Mouse (Mus musculus): ENCODE data around the gene Scarf1. TPM values are rescaled to one million over a fixed set of nuclear protein-coding genes. Genes with fewer than 3 reads are reported as not detected.

The Scarf1 gene
- polyA plus RNA-seq, 1 experiment from 2014 or later: 3.6 TPM

- no peaks in the 10 kb centered on the region for H3K9me3 ChIP-seq (ENCODE audit: control insufficient read depth, low read length)
- ATAC-seq: no peak
- H3K4me3 ChIP-seq (replicated peaks; ENCODE audit: low read length): no peak overlapping the region
- peaks cover 3% of the 10 kb centered on the region; the same call in 1 of the 2 replicates for H3K27me3 ChIP-seq (replicated peaks; ENCODE audit: control insufficient read depth, insufficient read depth, low read length)
- H3K4me1 ChIP-seq (replicated peaks; ENCODE audit: control insufficient read depth, insufficient read depth, low read length): peaks cover 3% of the 10 kb centered on the region
- no peak overlapping the region for H3K27ac ChIP-seq (ENCODE audit: low read length)
- H3K36me3 ChIP-seq (ENCODE audit: control insufficient read depth, insufficient read depth): no peaks in the 10 kb centered on the region
- no peak overlapping the region for H3K4me2 ChIP-seq (ENCODE audit: low read length)
- 86% methylated on average over 11 of the region's 11 CpGs for WGBS
- no peak overlapping the region for H3K9ac ChIP-seq (replicated peaks; ENCODE audit: low read depth, low read length)
These were observed 40.8 kb upstream of the Scarf1 start for GRCm38 (mm10) chr11:75472469-75473081.

- Histone ChIP-seq H3K27me3 (replicated peaks; ENCODE audit: control insufficient read depth, insufficient read depth, low read length) (peaks cover 3% of the 10 kb centered on the region; the same call in 1 of the 2 replicates), H3K9me3 (ENCODE audit: control insufficient read depth, low read length) (no peaks in the 10 kb centered on the region), H3K4me3 (replicated peaks; ENCODE audit: low read length) (no peak overlapping the region), H3K4me2 (ENCODE audit: low read length) (no peak overlapping the region), H3K9ac (replicated peaks; ENCODE audit: low read depth, low read length) (no peak overlapping the region), H3K36me3 (ENCODE audit: control insufficient read depth, insufficient read depth) (no peaks in the 10 kb centered on the region), H3K4me1 (replicated peaks; ENCODE audit: control insufficient read depth, insufficient read depth, low read length) (no peaks in the 10 kb centered on the region), H3K27ac (ENCODE audit: low read length) (no peak overlapping the region)
- ATAC-seq: no peak
- WGBS: 59% methylated on average over 7 of the region's 7 CpGs
These were observed 40.0 kb upstream of the Scarf1 start for GRCm38 (mm10) chr11:75473376-75473775.

- 27% methylated on average over 3 of the region's 3 CpGs for whole genome bisulfite sequencing
- H3K4me1 ChIP-seq (replicated peaks; ENCODE audit: control insufficient read depth, insufficient read depth, low read length): peaks cover 9% of the 10 kb centered on the region
- peak; percentile 51 for ATAC-seq
- peaks cover 2% of the 10 kb centered on the region; the same call in 1 of the 2 replicates for H3K27me3 ChIP-seq (replicated peaks; ENCODE audit: control insufficient read depth, insufficient read depth, low read length)
- H3K4me3 ChIP-seq (replicated peaks; ENCODE audit: low read length): peak overlapping the region; percentile 91
- no peaks in the 10 kb centered on the region for H3K9me3 ChIP-seq (ENCODE audit: control insufficient read depth, low read length)
- H3K27ac ChIP-seq (ENCODE audit: low read length): no peak overlapping the region
- H3K36me3 ChIP-seq (ENCODE audit: control insufficient read depth, insufficient read depth): peaks cover 12% of the 10 kb centered on the region
- H3K9ac ChIP-seq (replicated peaks; ENCODE audit: low read depth, low read length): no peak overlapping the region
- H3K4me2 ChIP-seq (ENCODE audit: low read length): peak overlapping the region; percentile 24
These were observed 27.1 kb upstream of the Scarf1 start for GRCm38 (mm10) chr11:75486192-75486591.

- Histone ChIP-seq H3K4me2 (ENCODE audit: low read length) (peak within 1 kb of the TSS; percentile 99), H3K36me3 (ENCODE audit: control insufficient read depth, insufficient read depth) (peaks cover 18% of the 10 kb centered on the region), H3K9me3 (ENCODE audit: control insufficient read depth, low read length) (no peaks in the 10 kb centered on the region), H3K4me1 (replicated peaks; ENCODE audit: control insufficient read depth, insufficient read depth, low read length) (peaks cover 9% of the 10 kb centered on the region), H3K27ac (ENCODE audit: low read length) (peak within 1 kb of the TSS; percentile 74), H3K9ac (replicated peaks; ENCODE audit: low read depth, low read length) (peak within 1 kb of the TSS; percentile 96), H3K27me3 (replicated peaks; ENCODE audit: control insufficient read depth, insufficient read depth, low read length) (peaks cover 2% of the 10 kb centered on the region; the same call in 1 of the 2 replicates), H3K4me3 (replicated peaks; ENCODE audit: low read length) (peak within 1 kb of the TSS; percentile 91)
- ATAC-seq: peak; percentile 100
- WGBS: under 1% methylated on average over 52 of the region's 52 CpGs
These were observed 26.6 kb upstream of the Scarf1 start, which contains the start of gene Prpf8 for GRCm38 (mm10) chr11:75486601-75487285. TSS of gene Prpf8 (plus strand) at chr11:75486816.

GRCm38 (mm10) chr11:75487496-75487895, 25.8 kb upstream of the Scarf1 start:
- ATAC-seq: no peak
- Histone ChIP-seq H3K4me2 (ENCODE audit: low read length) (peak overlapping the region; percentile 99), H3K27me3 (replicated peaks; ENCODE audit: control insufficient read depth, insufficient read depth, low read length) (peaks cover 2% of the 10 kb centered on the region; the same call in 1 of the 2 replicates), H3K9ac (replicated peaks; ENCODE audit: low read depth, low read length) (peak overlapping the region; percentile 96), H3K27ac (ENCODE audit: low read length) (no peak overlapping the region), H3K9me3 (ENCODE audit: control insufficient read depth, low read length) (no peaks in the 10 kb centered on the region), H3K36me3 (ENCODE audit: control insufficient read depth, insufficient read depth) (peaks cover 25% of the 10 kb centered on the region), H3K4me1 (replicated peaks; ENCODE audit: control insufficient read depth, insufficient read depth, low read length) (peaks cover 9% of the 10 kb centered on the region), H3K4me3 (replicated peaks; ENCODE audit: low read length) (peak overlapping the region; percentile 91)
- 39% methylated on average over 6 of the region's 6 CpGs for WGBS

GRCm38 (mm10) chr11:75494296-75495049, 18.9 kb upstream of the Scarf1 start:
- no peaks in the 10 kb centered on the region for H3K4me1 ChIP-seq (replicated peaks; ENCODE audit: control insufficient read depth, insufficient read depth, low read length)
- no peak overlapping the region for H3K4me2 ChIP-seq (ENCODE audit: low read length)
- H3K9ac ChIP-seq (replicated peaks; ENCODE audit: low read depth, low read length): no peak overlapping the region
- H3K4me3 ChIP-seq (replicated peaks; ENCODE audit: low read length): no peak overlapping the region
- H3K27me3 ChIP-seq (replicated peaks; ENCODE audit: control insufficient read depth, insufficient read depth, low read length): no peaks in the 10 kb centered on the region
- WGBS: 94% methylated on average over 10 of the region's 10 CpGs
- H3K36me3 ChIP-seq (ENCODE audit: control insufficient read depth, insufficient read depth): peaks cover 85% of the 10 kb centered on the region
- no peak for ATAC-seq
- no peaks in the 10 kb centered on the region for H3K9me3 ChIP-seq (ENCODE audit: control insufficient read depth, low read length)
- H3K27ac ChIP-seq (ENCODE audit: low read length): no peak overlapping the region

- no peak overlapping the region for H3K4me3 ChIP-seq (replicated peaks; ENCODE audit: low read length)
- H3K27me3 ChIP-seq (replicated peaks; ENCODE audit: control insufficient read depth, insufficient read depth, low read length): no peaks in the 10 kb centered on the region
- 84% methylated on average over 1 of the region's 1 CpGs for WGBS
- no peak overlapping the region for H3K9ac ChIP-seq (replicated peaks; ENCODE audit: low read depth, low read length)
- H3K27ac ChIP-seq (ENCODE audit: low read length): no peak overlapping the region
- no peak for ATAC-seq
- no peaks in the 10 kb centered on the region for H3K4me1 ChIP-seq (replicated peaks; ENCODE audit: control insufficient read depth, insufficient read depth, low read length)
- H3K36me3 ChIP-seq (ENCODE audit: control insufficient read depth, insufficient read depth): peaks cover 86% of the 10 kb centered on the region
- no peak overlapping the region for H3K4me2 ChIP-seq (ENCODE audit: low read length)
- no peaks in the 10 kb centered on the region for H3K9me3 ChIP-seq (ENCODE audit: control insufficient read depth, low read length)
These were observed 15.2 kb upstream of the Scarf1 start for GRCm38 (mm10) chr11:75498126-75498525.

- Histone ChIP-seq H3K36me3 (ENCODE audit: control insufficient read depth, insufficient read depth) (peaks cover 47% of the 10 kb centered on the region), H3K4me3 (replicated peaks; ENCODE audit: low read length) (no peak overlapping the region), H3K27ac (ENCODE audit: low read length) (no peak overlapping the region), H3K9me3 (ENCODE audit: control insufficient read depth, low read length) (no peaks in the 10 kb centered on the region), H3K27me3 (replicated peaks; ENCODE audit: control insufficient read depth, insufficient read depth, low read length) (no peaks in the 10 kb centered on the region), H3K4me1 (replicated peaks; ENCODE audit: control insufficient read depth, insufficient read depth, low read length) (peaks cover 15% of the 10 kb centered on the region), H3K9ac (replicated peaks; ENCODE audit: low read depth, low read length) (no peak overlapping the region), H3K4me2 (ENCODE audit: low read length) (no peak overlapping the region)
- ATAC-seq: no peak
- 91% methylated on average over 4 of the region's 4 CpGs for WGBS
These were observed 5.2 kb upstream of the Scarf1 start for GRCm38 (mm10) chr11:75508162-75508561.

GRCm38 (mm10) chr11:75508904-75509303, 4.4 kb upstream of the Scarf1 start:
- Histone ChIP-seq H3K36me3 (ENCODE audit: control insufficient read depth, insufficient read depth) (peaks cover 41% of the 10 kb centered on the region), H3K4me2 (ENCODE audit: low read length) (no peak overlapping the region), H3K9me3 (ENCODE audit: control insufficient read depth, low read length) (no peaks in the 10 kb centered on the region), H3K27me3 (replicated peaks; ENCODE audit: control insufficient read depth, insufficient read depth, low read length) (no peaks in the 10 kb centered on the region), H3K4me3 (replicated peaks; ENCODE audit: low read length) (no peak overlapping the region), H3K27ac (ENCODE audit: low read length) (no peak overlapping the region), H3K4me1 (replicated peaks; ENCODE audit: control insufficient read depth, insufficient read depth, low read length) (peaks cover 15% of the 10 kb centered on the region), H3K9ac (replicated peaks; ENCODE audit: low read depth, low read length) (no peak overlapping the region)
- 82% methylated on average over 8 of the region's 8 CpGs for WGBS
- ATAC-seq: no peak

All from forebrain, embryonic 16.5 days (tissue).